Mouse (Mus musculus) C2C12 (cell line): ENCODE data around the gene Arl6.

ENCODE experiments used
- CTCF ChIP-seq: IDR thresholded peaks from one replicate; pipeline ENCODE4 v1.5.1; 2011; ENCODE audit not compliant: control insufficient read depth, insufficient read depth, insufficient read length
- FOSL1 ChIP-seq: IDR thresholded peaks from one replicate; pipeline ENCODE4 v1.8.0; 2011; ENCODE audit warnings: mild to moderate bottlenecking, low read length; ENCODE audit not compliant: poor library complexity, insufficient read depth, severe bottlenecking
- MYOG ChIP-seq: IDR thresholded peaks from one replicate; pipeline ENCODE4 v1.6.1; 2011; ENCODE audit not compliant: control insufficient read depth, insufficient read length; ENCODE audit errors: extremely low read depth
- USF1 ChIP-seq: IDR thresholded peaks from one replicate; pipeline ENCODE4 v1.6.1; 2011; ENCODE audit warnings: low read depth, mild to moderate bottlenecking, control low read depth, moderate library complexity

- TF ChIP-seq FOSL1 = no peak
- no peak for TF ChIP-seq CTCF
- no peak for TF ChIP-seq USF1
- TF ChIP-seq MYOG = no peak
Observed at GRCm38 (mm10) chr16:59573961-59574360, 65.2 kb downstream of the Arl6 start.
